Mouse (Mus musculus): Measurements from ENCODE around the gene Pgpep1. TPM values are rescaled to one million over a fixed set of nuclear protein-coding genes. Genes with fewer than 3 reads are reported as not detected.
A peak's percentile ranks its signal among the peaks of the same experiment; 100 is the strongest.

Pgpep1 gene
- total RNA-seq, 2 experiments from 2014 or later = 11.5 to 15.9 TPM

DNA sequence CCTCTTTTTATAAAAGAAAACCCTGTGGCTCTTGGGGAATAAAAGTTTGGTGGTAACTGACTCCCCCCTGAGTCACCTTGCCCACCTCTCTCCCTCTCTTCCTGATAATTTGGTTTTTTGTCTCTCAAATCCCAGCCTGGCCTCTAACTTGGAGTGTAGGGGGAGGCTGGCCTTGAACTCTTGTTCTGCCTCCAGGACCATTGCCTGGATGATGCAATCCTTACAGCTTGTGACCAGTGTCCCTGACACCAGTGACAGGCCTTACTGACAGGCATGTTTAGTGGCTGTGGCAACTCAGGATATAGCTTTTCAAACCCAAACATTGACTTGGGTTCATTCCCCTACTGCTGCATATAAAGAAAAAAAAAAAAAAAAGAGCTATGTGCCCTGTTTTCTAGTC is 13.4 kb downstream of the Pgpep1 start:
- DNase-seq (ENCODE audit: extremely low spot score in 1 of 2, low spot score in 2 of 2) = no peak
- intact Hi-C loops (cut with DNase I) = no loop called here

DNA sequence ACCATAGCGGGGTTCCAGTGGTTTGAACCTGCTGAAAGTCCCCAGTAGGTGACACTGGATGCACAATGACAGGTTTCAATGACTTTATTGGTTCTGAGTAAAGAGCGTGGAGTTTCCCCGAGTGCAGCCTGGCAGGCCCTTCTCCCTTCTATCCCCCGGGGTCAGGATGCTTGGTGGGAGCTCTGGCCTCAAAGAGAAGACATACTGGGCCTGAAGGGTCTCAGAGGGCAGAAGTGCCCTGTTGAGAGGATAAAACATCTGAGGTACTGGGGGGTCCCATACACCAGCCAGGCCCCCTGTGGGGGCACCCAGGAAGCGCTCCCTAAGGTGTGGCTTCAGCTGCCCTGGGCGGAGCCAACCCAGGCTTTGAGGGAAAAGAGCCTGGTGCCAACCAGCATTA is 13.8 kb downstream of the Pgpep1 start:
- intact Hi-C loops (cut with DNase I) = no loop called here

DNA sequence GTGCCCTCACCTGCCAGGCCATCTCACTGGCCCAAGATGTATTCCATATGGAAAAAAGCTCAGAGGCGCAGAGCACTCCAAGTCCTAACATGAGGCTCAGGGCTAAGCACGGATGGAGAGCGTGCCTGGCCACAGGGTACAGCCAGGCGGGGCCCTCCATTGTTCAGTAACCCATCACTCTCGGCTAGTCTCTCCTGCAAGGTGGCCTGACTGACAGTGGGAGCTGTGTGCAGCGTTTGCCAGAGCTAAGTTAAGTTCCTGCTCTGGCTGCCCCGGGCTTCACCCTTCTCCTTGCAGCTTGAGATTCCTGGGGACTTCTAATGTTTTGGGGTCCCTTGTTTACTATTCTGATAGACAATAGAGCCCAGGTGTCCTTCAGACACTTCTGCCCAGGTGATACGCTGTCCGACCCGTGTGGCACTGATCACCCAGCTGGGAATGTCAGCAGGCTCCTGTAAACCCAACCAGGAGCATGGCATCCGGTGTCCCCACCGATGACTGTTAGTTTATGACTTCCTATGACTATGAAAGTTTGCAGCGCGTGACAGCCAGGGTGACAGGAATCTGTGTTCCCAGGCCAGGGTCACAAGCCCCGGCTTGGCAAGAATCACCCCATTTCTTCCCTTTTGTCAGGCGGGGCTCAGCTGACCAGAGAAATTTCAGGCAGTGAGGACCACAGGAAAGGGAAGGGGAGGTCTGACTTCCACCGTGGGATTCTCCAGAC is 14.5 kb downstream of the Pgpep1 start:
- intact Hi-C loops (cut with DNase I) = no loop called here
- DNase-seq (ENCODE audit: extremely low spot score in 1 of 2, low spot score in 2 of 2) = no peak

More for the DNA sequence above, 13.8 kb downstream of the Pgpep1 start:
- DNase-seq (ENCODE audit: extremely low spot score in 1 of 2, low spot score in 2 of 2) = no peak

GRCm38 (mm10) chr8:70644065-70644464 is 16.1 kb downstream of the Pgpep1 start:
- no peak for DNase-seq (ENCODE audit: extremely low spot score in 1 of 2, low spot score in 2 of 2)
- intact Hi-C loops (cut with DNase I) = no loop called here

DNA sequence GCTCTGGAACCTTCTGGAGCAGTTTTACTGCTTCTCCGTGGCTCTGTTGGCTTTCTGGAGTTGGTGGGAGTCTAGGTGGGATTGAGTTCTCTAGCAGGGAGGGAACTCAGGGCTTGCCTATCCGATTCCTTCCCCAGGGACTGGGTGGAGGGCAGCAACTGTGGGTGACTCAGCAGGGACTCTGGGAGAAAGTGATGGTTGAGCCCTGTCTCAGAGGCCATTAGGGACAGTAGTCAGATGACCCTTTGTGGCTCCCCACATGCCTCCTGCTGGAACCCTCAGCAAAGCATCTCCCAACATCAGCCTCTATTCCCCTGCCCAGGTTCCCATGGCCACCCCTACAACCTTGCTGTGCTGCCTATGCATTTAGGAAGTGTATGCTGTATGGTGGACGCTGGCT is 17.2 kb downstream of the Pgpep1 start:
- no peak for DNase-seq (ENCODE audit: extremely low spot score in 1 of 2, low spot score in 2 of 2)
- intact Hi-C loops (cut with DNase I) = no loop called here

GRCm38 (mm10) chr8:70638752-70639151 is 21.4 kb downstream of the Pgpep1 start:
- DNase-seq (ENCODE audit: extremely low spot score in 1 of 2, low spot score in 2 of 2) = no peak
- intact Hi-C loops (cut with DNase I) = no loop called here

- intact Hi-C loops (cut with DNase I) = no loop called here
- DNase-seq (ENCODE audit: extremely low spot score in 1 of 2, low spot score in 2 of 2) = no peak
These were observed 23.4 kb downstream of the Pgpep1 start for GRCm38 (mm10) chr8:70636838-70637237.

DNA sequence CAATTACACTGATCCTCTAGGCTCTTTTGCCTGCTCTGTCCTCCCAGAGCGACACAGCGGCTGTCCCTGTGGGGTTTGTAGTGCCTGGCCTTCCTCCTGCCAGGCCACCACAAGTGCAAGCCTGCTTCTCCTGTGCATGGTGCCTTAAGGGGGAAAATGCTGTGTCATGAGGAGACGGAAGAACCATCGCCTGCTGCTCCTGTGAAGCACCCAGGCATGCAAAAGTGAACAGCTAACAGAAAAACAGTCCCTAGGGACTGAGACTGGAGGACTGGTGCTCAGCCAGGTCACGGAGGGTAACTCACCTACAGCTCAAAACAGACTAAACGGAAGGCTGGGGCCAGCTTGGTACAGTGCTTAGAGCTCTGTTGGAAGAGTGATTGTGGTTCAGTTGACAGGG is 24.7 kb downstream of the Pgpep1 start:
- no peak for DNase-seq (ENCODE audit: extremely low spot score in 1 of 2, low spot score in 2 of 2)
- intact Hi-C loops (cut with DNase I) = no loop called here

DNA sequence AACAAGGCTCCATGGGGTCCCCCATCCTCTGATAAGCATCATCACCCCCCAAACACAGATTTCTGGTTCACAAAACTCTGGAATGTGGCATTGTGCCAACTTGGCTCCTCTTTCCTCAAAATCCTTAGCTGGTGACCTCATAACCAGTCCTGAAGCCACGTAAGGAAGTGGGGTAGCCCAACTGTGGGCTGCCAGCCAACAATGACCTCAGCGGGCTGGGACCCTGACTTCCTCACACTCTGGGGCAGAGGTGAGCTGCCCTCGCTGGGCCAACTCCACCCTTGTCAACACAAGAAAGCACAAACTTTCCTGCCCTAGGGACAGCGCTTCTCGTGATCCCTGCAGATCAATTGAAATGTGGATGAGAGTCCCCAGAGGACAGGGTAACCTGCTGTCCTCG is 26.1 kb downstream of the Pgpep1 start:
- DNase-seq (ENCODE audit: extremely low spot score in 1 of 2, low spot score in 2 of 2) = peak in 1 of 2 experiments; percentile 83
- intact Hi-C loops (cut with DNase I) = no loop called here

- intact Hi-C loops (cut with DNase I) = no loop called here
- no peak for DNase-seq (ENCODE audit: extremely low spot score in 1 of 2, low spot score in 2 of 2)
These were observed 27.8 kb downstream of the Pgpep1 start, which contains the start of gene Gdf15 for GRCm38 (mm10) chr8:70632346-70632892. Gene Gdf15 (minus strand): TSS chr8:70632456.

DNA sequence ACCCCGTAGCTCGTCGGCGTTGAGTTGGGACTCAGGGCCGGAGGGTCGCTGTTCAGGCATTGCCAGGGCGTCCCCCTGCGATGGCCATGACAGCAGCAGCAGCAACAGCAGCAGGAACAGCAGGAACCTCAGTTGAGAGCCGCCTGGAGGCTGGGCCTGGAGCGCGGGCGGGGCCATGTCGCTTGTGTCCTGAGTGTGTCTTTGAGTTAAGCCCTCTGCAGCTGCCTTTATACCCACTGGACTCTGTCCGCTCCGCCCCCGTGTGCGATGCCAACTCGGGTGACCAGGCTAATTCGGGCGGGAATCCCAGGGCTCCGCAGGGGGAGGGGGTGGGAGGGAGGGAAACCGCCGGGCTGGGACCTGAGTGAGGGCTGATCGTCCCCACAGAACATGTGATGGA is 28.8 kb downstream of the Pgpep1 start:
- intact Hi-C loops (cut with DNase I) = no loop called here
- peak in 1 of 2 experiments; percentile 47 for DNase-seq (ENCODE audit: extremely low spot score in 1 of 2, low spot score in 2 of 2)

- intact Hi-C loops (cut with DNase I) = no loop called here
- DNase-seq (ENCODE audit: extremely low spot score in 1 of 2, low spot score in 2 of 2) = peak in 1 of 2 experiments; percentile 80
These were observed 29.4 kb downstream of the Pgpep1 start for GRCm38 (mm10) chr8:70630532-70631381.

GRCm38 (mm10) chr8:70629574-70630531 is 30.3 kb downstream of the Pgpep1 start:
- intact Hi-C loops (cut with DNase I) = no loop called here
- DNase-seq (ENCODE audit: extremely low spot score in 1 of 2, low spot score in 2 of 2) = peak; percentile 76 to 92

GRCm38 (mm10) chr8:70628986-70629490 is 31.1 kb downstream of the Pgpep1 start:
- no peak for DNase-seq (ENCODE audit: extremely low spot score in 1 of 2, low spot score in 2 of 2)
- intact Hi-C loops (cut with DNase I) = no loop called here

GRCm38 (mm10) chr8:70627041-70627440 is 33.1 kb downstream of the Pgpep1 start:
- DNase-seq (ENCODE audit: extremely low spot score in 1 of 2, low spot score in 2 of 2) = no peak
- intact Hi-C loops (cut with DNase I) = no loop called here

- DNase-seq (ENCODE audit: extremely low spot score in 1 of 2, low spot score in 2 of 2) = no peak
- intact Hi-C loops (cut with DNase I) = no loop called here
These were observed 35.1 kb downstream of the Pgpep1 start for GRCm38 (mm10) chr8:70625104-70625503.

- intact Hi-C loops (cut with DNase I) = no loop called here
- no peak for DNase-seq (ENCODE audit: extremely low spot score in 1 of 2, low spot score in 2 of 2)
These were observed 38.0 kb downstream of the Pgpep1 start for GRCm38 (mm10) chr8:70622220-70622619.

GRCm38 (mm10) chr8:70618888-70619334 is 41.3 kb downstream of the Pgpep1 start:
- intact Hi-C loops (cut with DNase I) = loop anchor here (5.0 kb wide), 1 partner anchor 48 kb away; no protein-coding TSS in a partner anchor
- DNase-seq (ENCODE audit: extremely low spot score in 1 of 2, low spot score in 2 of 2) = peak in 1 of 2 experiments; percentile 60
